Mouse (Mus musculus): ENCODE measurements around the gene Wdr93.

Gene Wdr93

DNA sequence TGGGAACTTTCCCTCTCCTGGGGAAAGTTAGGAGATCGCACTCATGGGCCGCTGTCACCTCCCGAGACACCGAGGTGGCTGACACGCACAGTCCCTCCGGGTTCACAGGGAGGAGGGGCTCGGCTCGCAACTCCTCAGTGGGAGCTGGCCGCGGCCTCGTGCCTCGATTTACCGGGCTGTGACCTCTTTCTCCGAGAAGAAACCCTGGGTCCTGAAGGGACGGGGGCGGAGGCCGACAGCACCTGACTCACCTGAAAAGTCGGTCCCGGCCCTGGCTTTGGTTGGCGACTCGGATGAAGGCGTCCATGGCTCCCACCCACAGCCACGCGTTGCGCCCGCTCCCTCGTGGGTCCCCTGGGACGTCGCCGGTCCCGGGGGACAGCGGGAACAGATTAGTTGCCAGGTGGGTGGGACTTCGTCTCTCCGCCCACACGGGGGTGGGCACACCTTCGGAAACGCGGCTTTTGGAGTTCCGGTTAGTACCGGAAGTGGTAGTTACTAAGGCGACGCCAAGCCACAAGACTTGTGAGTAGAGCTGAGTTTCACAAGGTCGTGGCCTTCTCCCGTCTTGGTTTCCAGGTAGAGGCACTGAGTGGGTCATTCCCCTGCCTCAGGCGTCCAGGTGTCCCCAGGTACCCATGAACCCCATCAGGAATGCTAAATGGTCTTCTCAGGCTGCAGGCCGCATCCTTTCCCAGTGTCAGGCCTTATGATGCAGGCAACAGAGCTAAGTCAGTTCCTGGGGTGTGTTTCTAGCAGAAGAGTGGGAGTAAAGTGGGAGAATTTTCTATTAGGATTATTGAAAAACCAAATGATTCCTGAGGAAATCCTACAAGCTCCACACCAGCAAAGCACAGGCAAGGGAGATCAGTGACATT lies at the start of gene Wdr93, which contains the start of gene Pex11a:
Wdr93 (plus strand) TSS at position 505 of the 878 bp plus-strand sequence.
Pex11a (minus strand) TSS at position 473 of the 878 bp plus-strand sequence.
- DNase-seq (ENCODE audit: low read depth): peak; percentile 91

DNA sequence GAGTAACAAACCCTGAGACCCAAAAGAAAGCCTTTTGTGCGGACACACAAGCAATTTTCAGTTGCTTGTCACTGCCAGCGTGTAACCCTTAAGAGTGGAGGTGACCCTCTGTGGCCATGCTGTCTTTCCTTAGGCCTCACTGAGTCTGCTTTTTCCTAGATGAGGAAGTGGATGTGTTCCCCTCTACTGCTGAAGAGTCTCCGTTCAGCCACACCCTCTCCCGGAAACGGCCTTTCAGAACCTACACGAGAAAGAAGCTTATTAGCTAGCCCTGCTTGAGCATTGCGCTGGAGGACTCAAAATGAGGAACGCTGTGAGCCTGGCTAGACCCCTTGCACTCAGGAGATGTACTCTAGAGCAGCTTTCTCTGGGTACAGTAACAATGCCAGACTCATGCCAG lies 46.5 kb upstream of the Wdr93 start:
- DNase-seq (ENCODE audit: low read depth): no peak

DNA sequence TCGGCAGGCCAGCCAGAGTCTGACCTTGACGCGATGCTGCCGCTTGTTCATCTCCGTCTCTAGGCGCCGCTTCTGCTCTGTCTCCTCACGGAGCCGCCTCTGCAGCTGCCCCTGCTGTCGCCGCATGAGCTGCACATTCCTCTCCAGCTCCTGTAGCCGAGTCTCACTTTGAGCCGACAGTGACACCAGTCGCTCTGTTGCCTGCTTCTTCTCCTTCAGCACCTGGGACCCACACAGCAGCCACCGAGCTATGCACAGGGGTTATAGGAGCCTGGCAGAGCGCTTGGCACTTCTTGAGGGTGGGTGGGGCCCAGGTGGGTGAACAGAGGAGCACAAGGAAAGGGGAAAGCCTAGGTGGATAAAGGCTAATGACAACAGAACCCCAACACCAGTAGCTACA lies 40.2 kb upstream of the Wdr93 start:
- no peak for DNase-seq (ENCODE audit: low read depth)

DNA sequence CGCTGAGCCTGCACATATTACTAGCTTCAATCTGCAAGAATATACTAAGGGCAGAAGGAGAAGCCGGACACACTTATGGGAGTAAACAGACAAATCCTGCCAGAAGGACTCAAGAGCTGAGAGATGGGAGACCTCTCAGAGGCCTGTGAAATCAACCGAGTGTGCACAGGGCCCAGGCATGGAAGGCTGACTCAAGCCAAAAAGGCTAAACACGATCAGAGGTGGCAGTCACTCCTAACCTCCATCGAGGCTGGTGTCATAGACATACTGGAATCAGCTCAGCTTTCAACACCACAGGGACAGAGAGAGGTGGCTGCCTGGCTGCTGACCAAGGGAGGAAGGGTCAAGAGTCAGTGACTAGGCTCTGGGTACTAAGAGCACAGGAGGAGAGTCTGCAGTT lies 37.8 kb upstream of the Wdr93 start:
- DNase-seq (ENCODE audit: low read depth): no peak

DNA sequence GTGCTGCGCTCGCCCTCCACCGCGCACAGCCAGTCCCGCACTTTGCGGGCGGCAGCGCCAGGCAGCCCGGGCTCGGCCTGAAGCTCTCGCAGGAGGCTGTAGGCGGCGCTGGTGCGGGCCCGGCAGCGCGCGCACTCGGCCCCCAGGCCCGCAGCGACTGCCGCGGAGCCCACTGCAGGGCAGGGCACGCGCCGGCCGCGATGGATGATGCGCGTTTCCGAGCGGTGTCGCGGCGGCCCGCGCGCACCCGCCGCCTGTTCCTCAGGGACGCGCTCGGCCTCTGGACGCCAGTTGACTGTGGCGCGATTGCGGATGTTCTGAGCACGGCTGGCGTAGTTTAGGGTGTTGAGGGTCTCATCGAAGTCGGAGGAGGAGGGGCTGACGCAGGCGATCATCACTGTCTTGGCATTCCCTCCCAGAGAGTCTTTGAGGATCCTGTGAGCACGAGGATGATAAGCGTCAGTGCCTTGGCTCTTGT lies 32.8 kb upstream of the Wdr93 start:
- no peak for DNase-seq (ENCODE audit: low read depth)

DNA sequence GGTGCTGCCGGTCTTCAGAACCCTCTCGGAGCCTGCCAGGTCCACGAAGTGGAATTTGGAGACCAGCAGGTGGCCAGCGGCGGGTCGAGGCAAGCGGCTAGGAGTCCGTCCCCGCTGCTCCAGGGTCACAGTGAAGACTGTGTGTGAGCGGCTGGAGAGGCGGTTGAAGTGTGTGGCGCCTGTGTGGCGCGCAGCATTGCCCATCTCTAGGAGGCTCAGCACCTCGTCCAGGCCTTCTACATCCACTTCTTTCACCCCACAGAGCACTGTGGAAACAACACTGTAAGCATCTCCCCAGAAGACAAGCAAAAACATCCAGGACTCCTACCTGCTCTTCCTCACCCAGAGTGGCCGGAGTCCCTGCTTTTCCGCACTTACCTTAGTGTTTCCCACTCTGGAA lies 32.1 kb upstream of the Wdr93 start:
- DNase-seq (ENCODE audit: low read depth): no peak

DNA sequence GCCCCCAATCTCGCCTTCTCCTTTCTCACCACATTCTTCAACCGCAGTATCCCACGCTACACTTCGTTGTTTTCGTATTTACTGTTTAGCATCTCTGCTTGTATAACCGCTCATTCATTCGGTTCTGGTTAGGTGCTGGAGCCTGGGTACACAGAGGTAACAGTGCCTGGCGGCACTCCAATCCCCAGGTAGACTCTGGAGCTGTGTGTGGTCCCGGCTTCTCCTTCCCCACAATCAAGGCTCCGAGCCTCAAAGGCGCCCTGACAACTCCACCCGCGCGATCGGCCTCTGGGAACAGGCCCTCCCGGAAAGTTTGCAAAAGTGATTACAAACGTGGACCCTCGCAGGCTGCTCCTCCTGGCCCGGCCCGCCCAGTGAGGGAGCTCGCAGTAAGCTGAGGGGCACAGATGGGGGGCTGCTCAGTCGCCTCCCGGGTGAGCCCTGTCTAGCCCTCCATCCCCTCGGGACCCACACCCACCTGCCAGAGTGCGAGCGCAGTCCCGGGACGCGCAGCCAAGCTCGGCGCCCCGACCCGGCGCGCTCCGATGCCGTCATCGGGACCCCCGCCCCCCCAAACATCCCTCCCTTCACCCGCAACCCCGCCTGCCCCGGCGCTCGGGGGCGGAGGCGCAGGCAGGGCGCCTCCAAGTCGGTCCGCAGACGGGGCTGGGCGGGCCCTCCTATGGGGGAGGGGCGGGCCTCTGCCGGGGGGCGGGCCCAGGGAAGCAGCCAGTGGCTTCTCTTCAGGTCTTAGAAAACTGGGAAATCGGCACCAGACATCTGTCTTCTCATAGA lies 27.6 kb upstream of the Wdr93 start, which contains the start of gene Kif7:
Kif7 (minus strand) TSS at position 534 of the 795 bp plus-strand sequence.
- DNase-seq (ENCODE audit: low read depth): peak; percentile 93

DNA sequence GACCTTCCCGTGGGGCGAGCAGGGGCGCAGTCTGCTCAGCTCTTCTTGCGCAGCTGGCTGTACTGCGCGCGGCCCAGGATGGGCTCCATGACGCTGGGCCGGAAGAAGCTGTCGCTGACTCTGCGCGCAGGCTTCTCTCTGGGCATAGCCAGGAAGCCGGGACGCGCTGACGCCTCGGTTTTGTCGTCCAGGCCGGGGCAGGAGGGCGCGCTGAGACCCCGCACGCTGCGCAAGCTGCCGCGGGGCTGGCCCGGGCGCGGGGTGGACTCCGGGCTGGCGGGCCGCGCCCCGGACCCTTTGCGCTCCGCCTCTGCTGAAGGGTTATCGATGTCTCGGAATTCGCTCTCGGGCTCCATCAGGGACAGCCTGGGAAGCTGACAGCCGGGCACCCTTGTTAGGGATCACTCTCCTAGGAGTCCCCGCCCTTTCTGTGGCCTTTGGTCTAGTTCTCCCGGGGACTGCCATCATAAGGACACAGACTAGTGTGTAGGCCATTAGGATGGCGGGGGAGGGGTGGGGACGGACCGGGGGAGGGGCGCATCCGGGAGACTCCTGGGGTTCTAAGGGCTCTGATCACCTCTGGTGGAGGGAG lies 21.5 kb upstream of the Wdr93 start:
- DNase-seq (ENCODE audit: low read depth): no peak

DNA sequence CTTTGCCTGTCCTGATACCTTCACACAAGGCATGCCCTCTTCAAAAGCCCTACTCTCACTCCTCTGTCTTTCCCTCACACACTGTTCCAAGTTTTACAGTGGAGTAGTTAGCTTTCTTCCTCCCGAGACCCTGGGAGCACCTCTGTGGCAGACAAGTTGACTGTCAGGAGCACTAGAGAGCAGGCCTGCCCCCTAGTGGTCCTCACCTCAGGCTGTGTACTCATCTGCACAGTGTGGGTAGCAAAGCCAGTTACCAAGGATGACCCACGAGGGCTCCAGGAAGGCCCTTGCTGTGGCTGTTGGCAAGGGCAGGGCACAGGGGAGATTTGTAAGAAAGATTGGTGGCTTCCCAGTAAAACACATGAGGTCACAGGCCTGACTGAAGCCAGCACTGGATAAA lies 15.9 kb upstream of the Wdr93 start:
- peak; percentile 76 for DNase-seq (ENCODE audit: low read depth)

DNA sequence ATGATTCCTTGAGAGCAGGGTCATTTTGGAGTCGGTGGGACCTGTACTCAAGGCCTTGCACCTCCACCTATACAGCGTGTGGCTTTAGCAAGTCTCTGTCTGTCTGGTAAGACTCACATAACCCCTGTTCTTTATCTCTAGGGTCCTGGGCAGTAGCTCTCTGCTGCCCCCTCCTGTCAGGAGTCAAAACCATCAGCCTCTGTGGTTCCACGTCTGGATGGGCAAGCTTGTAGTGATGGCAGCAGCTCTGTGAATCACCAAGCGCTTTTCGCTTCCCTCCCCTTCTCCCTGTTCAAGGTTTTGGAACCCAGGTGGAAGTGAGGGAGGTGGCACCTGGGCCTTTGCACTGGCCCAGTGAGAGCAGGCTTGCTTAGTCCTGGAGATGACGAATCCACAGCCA lies 14.7 kb upstream of the Wdr93 start:
- peak; percentile 87 for DNase-seq (ENCODE audit: low read depth)

DNA sequence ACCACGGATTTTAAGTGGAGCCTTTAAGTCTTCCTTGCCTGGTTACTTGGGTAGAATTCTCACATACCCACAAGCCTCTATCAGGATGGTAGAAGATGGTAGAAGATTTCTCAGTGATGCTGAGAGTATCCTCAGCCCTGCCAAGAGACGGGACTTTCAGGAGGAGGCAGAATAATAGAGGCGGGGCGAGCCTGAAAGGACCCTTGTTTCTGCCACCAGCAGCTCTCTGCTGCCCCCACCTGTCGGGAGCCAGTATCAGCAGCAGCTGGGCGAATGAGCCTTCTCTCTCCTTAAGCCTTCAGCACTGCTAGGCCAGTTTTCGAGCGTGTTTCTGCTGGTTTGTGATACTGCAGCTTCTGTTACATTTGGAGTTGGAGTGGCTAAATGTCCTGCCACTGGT lies 13.8 kb upstream of the Wdr93 start:
- DNase-seq (ENCODE audit: low read depth): peak; percentile 86

DNA sequence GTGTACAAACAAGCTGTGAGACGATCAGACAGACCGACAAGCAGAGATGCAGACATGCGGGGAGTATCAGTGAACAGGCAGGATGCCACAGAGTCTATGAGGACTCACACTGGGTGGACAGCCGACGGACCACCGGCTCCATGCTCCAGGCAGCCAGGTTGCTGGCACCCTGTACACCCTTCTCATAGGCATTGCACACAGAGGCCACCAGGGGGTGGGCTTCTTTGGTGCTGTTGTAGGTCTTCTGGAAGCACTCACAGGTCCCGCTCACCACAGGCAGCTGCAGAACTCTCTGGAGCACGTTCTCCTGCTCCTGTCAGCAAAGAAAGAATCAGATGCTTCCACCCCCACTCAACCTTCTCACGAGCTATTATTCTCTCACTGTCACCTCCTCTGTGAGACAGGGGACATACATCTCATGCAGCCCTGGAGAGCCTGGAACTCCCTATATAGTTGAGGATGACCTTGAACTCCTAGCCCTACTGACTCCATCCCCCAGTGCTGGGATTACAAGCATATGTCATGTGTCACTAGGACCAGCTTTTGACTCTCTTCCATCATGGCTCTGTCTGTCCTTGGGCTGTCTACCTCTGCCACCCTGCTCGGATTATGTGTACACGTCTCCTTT lies 13.1 kb upstream of the Wdr93 start:
- DNase-seq (ENCODE audit: low read depth): peak; percentile 72

DNA sequence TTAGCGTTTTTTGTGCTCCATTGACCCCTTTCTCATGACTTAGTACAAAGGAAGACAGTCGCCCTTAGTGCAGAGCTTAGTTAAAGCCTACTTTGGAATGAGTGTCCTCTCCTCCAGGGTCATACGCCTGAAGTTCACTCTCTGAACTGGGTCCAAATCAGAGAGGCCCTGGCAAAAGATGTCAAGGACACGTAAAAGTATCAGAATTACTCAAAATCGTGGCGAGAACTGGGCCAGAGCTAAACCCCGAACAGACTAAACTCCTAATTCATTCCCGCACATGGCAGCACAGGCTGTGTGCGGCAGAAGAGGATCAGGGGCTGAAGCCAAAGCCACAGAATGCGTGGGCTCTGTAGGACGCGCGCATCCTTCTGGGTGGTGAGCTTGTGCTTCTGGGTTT lies 11.5 kb upstream of the Wdr93 start:
- DNase-seq (ENCODE audit: low read depth): no peak

DNA sequence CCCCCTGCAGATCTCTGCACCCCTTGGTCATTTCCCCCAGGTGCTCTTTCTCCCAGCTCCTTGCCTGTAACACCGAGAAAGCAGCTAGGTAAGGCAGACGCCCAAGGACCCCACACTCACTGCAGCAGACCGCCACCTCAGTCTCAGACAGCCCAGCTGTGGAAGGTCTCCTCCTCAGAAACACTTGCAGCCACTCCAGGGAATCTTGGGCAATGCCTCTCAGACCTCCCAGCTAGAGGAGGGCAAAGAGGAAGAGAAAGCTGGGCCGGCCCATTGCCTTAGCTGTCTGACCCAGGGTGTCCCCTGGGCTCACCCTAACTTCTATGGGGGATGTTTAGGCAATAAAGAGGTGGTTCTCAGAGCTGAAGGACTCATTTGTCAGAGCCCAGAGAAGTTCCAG lies 10.3 kb upstream of the Wdr93 start, which contains the start of gene Plin1:
Plin1 (minus strand) TSS at position 282 of the 400 bp plus-strand sequence.
- no peak for DNase-seq (ENCODE audit: low read depth)

DNA sequence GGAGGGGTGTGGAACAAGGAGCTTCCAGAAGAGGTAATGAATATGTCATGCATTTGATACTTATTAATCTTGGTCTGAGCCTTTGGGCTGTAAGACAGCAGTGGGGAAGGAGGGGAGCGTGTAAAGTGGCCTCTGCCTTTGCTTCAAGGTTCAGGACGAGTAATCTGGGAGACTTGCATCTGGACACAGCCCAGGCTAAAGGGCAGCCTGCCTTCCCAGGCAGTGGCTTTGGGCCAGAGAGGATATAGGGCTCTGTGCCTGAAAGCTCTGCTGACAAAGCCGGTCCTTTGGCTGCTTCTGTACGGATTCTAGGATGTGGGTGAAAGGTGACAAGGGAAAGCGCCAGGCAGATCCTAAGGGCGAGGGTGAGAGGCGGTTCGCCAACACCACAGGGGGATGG lies 8.4 kb upstream of the Wdr93 start:
- DNase-seq (ENCODE audit: low read depth): no peak

DNA sequence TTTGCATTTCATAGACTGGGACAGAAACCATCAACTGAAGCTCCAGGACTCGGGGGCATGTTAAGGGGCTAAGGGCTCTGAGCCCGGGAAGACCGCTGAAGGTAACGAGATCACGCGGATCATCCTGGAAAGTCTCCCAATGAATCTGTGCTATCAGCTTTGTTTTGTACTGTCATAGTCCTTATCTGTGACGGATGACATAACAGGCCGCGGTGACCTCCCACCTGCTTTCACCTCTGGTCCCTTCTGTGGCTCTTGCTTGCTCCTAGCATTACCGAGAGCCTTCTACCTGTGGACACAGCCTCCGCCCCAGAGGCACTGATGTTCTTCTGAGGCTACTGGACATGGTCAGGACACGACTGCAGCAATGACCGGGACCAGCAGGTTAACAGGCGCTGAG lies 6.5 kb upstream of the Wdr93 start:
- no peak for DNase-seq (ENCODE audit: low read depth)

DNA sequence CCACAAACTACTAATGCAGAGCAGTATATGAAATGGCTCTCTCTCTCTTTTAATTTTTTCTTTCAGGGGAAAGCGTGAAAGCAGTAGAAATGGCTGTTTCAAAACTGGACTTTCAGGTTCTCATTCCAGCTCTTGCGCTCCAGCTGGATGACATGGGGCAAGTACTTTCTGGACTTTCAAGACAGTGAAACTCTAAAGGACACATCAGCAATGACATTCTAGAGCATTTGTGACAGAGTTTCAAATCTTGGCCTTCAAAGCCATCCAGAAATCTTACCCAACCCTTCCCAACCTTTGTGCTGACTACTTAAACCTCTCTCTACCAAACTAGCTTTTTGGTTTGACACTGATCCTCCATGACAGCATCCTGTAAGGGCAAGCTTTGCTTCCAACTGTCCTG lies 4.0 kb upstream of the Wdr93 start:
- no peak for DNase-seq (ENCODE audit: low read depth)

DNA sequence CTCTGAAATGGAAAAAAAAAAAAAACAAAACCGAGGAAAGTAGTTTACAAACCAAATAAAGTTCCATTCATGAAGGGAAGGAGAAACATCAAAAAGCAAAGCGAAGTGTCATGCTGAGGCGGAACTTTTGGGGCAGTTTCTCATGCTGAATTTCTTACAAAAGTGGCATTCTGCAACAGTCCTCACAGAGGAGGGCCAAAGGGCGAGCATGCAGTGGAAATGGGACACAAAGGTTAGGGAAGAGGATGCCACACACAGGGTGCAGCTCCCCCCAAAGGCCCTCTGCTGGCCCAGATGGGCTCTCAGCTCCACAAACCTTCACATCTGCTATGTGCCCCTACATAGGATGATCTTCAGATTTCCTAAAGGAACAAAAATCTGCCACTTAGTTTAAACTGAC lies 2.7 kb upstream of the Wdr93 start:
- no peak for DNase-seq (ENCODE audit: low read depth)

DNA sequence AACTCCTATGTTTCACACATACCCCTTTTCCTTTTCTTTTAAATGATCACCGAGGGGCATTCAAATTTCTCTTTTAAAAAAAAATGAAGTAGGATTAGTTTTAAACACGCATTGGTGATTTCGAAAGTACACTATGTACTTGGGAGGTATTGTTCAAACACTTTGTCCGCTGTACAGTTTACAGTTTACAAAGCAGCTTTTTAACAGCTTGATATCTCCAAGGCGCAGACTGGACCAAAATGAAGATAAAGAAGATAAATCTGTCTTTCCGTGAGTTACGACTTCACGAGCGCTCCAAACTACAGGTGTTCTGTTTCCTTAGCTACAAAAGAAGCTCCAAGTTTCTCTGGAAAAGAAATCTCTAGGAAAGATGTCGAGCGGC lies 695 bp upstream of the Wdr93 start:
- no peak for DNase-seq (ENCODE audit: low read depth)

DNA sequence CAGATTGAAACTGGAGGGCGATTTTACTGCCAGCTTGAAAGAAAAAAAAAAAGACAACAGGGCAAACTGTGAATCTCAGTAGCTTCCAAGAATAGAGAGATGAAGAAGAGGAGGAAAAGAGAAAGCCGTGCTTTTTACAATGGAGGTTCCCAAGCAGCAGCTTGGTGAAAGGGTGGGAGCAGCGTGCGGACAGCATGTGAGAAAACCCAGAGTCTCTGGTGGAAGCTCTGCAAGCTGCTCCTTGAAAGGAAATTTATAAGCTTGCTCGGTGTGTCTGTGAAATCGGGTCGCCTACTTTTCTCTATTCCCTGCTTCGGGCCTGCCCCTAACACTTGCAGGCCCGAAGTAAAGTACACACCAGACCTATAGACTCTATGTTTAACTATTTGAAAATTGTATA lies 1.1 kb downstream of the Wdr93 start:
- no peak for DNase-seq (ENCODE audit: low read depth)

DNA sequence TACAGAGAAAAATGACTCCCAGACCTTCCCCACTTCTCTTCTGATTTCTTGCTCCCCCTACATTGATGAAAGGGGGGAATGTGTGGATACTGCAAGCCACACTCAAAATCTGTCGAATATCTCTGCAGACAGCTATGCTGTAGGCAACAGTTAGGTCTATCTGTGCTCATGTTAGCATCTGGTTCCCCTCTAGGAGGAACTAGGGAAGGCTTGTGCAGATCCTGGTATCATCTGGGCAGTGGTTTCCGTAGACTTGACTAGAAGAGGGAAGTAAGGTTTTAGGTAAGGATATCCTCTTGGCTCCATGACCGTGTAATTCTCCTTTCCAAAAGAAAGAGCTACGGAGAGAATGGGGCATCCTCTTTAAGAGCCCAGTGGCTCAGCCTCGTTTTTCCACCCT lies 1.6 kb downstream of the Wdr93 start:
- no peak for DNase-seq (ENCODE audit: low read depth)

DNA sequence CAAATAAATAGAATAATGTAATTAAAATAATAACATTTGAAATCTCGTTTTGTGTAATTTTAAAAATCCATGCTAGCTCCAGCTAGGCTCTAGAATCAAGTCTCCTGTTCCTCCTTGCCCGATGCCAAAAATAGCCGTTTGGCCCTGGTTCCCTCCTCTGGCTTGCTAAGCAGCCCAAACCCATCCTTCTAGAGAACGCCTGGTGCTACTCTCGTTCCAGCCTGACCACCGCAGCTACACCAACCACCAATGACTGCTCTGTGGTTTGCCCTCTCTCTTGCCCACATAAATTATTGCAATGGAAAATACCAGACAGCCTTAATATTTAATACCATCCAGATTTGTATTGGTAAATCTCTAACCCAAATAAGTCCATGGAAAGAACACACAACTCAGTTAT lies 4.7 kb downstream of the Wdr93 start:
- DNase-seq (ENCODE audit: low read depth): peak; percentile 61
